10 mouse cellular contexts compared by ENCODE assay signal in the genomic region with DNA sequence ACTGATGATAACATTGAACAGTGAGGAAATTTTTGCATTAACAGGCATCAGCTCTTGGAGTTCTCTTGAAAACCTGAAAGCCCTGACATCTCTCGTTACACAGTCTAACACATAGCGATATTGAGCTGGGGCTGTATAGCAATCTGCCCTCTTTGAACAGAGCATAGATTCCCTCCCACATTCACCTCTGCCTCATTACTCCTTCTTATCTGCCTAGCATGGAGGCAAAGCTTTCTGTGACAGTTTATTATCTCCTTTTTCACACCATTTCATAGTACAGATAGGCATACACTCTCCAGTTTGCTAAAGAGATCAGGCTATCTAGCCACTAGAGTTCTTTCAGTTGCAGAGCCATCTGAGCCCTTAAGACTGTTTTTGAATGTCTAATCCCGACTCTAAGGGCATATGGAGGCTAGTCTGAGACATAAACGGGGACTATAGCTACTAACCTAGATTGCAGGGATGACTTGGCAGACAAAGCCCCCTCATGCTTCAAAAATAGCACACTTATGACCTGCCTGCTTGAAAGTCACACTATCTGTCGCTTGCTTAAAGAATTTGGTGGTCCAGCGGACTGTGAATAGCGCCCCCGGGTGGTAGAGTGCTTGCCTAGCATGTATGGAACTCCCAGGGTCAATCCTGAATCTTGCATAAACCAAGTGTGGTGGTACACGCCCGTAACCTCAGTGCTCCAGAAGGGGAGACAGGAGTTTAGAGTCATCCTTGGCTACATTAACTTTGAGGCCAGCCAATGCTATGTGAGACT.
DNase-seq lines count a peak whose midpoint lies in the region; ATAC-seq lines count a peak whose summit lies in the region.
"Had no signal": no experiment of that assay in that cellular context is flagged by ENCODE, and none has a peak within 500 bp of the region (broad histone marks: within the 10 kb centered on the region; RNA-seq: fewer than 3 reads in every experiment).

No protein-coding gene starts in this region.

- no peaks in the 10 kb centered on the region for H3K36me3 ChIP-seq in heart, embryonic 12.5 days
- H3K36me3 ChIP-seq in liver, embryonic 13.5 days: no peaks in the 10 kb centered on the region
- H3K36me3 ChIP-seq in limb, embryonic 10.5 days: no peaks in the 10 kb centered on the region
- H3K36me3 ChIP-seq: forebrain, embryonic 12.5 days had no signal

- intact Hi-C loops in heart, postnatal 14 days (cut with DNase I): no loop called here

- no peak overlapping the region for H3K9ac ChIP-seq in heart, embryonic 12.5 days
- no peak overlapping the region for H3K9ac ChIP-seq in liver, embryonic 13.5 days
- H3K9ac ChIP-seq: forebrain, embryonic 12.5 days; lung, embryonic 14.5 days had no signal

- H3K4me2 ChIP-seq in heart, embryonic 12.5 days: no peak overlapping the region
- H3K4me2 ChIP-seq in liver, embryonic 13.5 days: 0 out of 2 replicates have a peak overlapping the region, but pooled peaks have one; percentile 21
- H3K4me2 ChIP-seq: forebrain, embryonic 12.5 days; lung, embryonic 14.5 days had no signal

- no peaks in the 10 kb centered on the region for H3K9me3 ChIP-seq in heart, embryonic 12.5 days (replicated peaks)
- H3K9me3 ChIP-seq in liver, embryonic 13.5 days (replicated peaks): no peaks in the 10 kb centered on the region
- no peaks in the 10 kb centered on the region for H3K9me3 ChIP-seq in limb, embryonic 10.5 days (replicated peaks)
- H3K9me3 ChIP-seq: forebrain, embryonic 12.5 days had no signal

- no peaks in the 10 kb centered on the region for H3K27me3 ChIP-seq in heart, embryonic 12.5 days (replicated peaks)
- H3K27me3 ChIP-seq in liver, embryonic 13.5 days: no peaks in the 10 kb centered on the region
- peaks cover 72% of the 10 kb centered on the region for H3K27me3 ChIP-seq in limb, embryonic 10.5 days (ENCODE audit: low read depth, poor library complexity, severe bottlenecking)
- H3K27me3 ChIP-seq: forebrain, embryonic 12.5 days had no signal

- WGBS in heart, embryonic 12.5 days: 37% methylated on average over 10 of the region's 10 CpGs
- 28% methylated on average over 10 of the region's 10 CpGs for WGBS in liver, embryonic 13.5 days (ENCODE audit: insufficient replicate concordance)
- WGBS in limb, embryonic 10.5 days: 59% methylated on average over 10 of the region's 10 CpGs

- no peak for ATAC-seq in heart, embryonic 12.5 days (ENCODE audit: insufficient number of reproducible peaks, low FRiP score)
- ATAC-seq in liver, embryonic 13.5 days (ENCODE audit: low read depth): peak; percentile 87
- no peak for ATAC-seq in erythroid progenitor cell, adult 5-6 weeks (replicated peaks; ENCODE audit: low FRiP score, poor library complexity, severe bottlenecking)

- no peak for DNase-seq in heart, postnatal 14 days
- DNase-seq in thymus, postnatal 4 days: peak; percentile 36
- no peak for DNase-seq in thymus, postnatal 36 days
- DNase-seq in liver, embryonic 13.5 days: peak; percentile 18
- no peak for DNase-seq in limb, embryonic 10.5 days (ENCODE audit: low spot score)
- no peak for DNase-seq in adrenal gland, postnatal 10 days
- DNase-seq: lung, embryonic 14.5 days had no signal

- no peak overlapping the region for H3K4me3 ChIP-seq in heart, embryonic 12.5 days
- H3K4me3 ChIP-seq in liver, embryonic 13.5 days (replicated peaks): no peak overlapping the region
- H3K4me3 ChIP-seq in limb, embryonic 10.5 days: no peak overlapping the region
- H3K4me3 ChIP-seq: forebrain, embryonic 12.5 days had no signal

- H3K27ac ChIP-seq in heart, embryonic 12.5 days (ENCODE audit: poor library complexity, severe bottlenecking): peak overlapping the region; percentile 38
- peak overlapping the region; percentile 64 for H3K27ac ChIP-seq in liver, embryonic 13.5 days
- H3K27ac ChIP-seq in limb, embryonic 10.5 days: no peak overlapping the region
- H3K27ac ChIP-seq: forebrain, embryonic 12.5 days had no signal

- H3K4me1 ChIP-seq in heart, embryonic 12.5 days (replicated peaks): 0 out of 2 replicates have a peak, but pooled peaks cover 6% of the 10 kb centered on the region
- H3K4me1 ChIP-seq in liver, embryonic 13.5 days (replicated peaks): peaks cover 35% of the 10 kb centered on the region
- H3K4me1 ChIP-seq in limb, embryonic 10.5 days: no peaks in the 10 kb centered on the region
- H3K4me1 ChIP-seq: forebrain, embryonic 12.5 days had no signal

Comparison
In these comparisons a context has a peak if more than half of its experiments do, and no peak if none do; other contexts are left out.
1. DNase-seq: peak in thymus, postnatal 4 days (single experiment) and liver, embryonic 13.5 days (single experiment); none in heart, postnatal 14 days (0 of 2), thymus, postnatal 36 days (0 of 2), limb, embryonic 10.5 days (single experiment) and adrenal gland, postnatal 10 days (single experiment).